Mouse (Mus musculus) liver, embryonic 13.5 days (tissue): ENCODE results near the gene Nkx2-1. TPM values are rescaled to one million over a fixed set of nuclear protein-coding genes. Genes with fewer than 3 reads are reported as not detected.

Experiments
- ATAC-seq: fragments of 200-750 bp; cut with Nextera tagmentation; 2 replicates; pipeline ENCODE4 v1.8.0; 2017; ENCODE audit warnings: low read depth, mild to moderate bottlenecking, moderate number of reproducible peaks, moderate library complexity
- DNase-seq: peaks from one replicate; pipeline ENCODE4 v3.0.0; 2022
- H3K27ac ChIP-seq: fragments of 300-500 bp; sonication (generic); 2 replicates; pipeline ENCODE4 v1.5.1; 2015; ENCODE audit warnings: moderate library complexity, mild to moderate bottlenecking, inconsistent platforms
- H3K27me3 ChIP-seq: fragments of 300-500 bp; sonication (generic); 2 replicates; pipeline ENCODE4 v1.6.1; 2015; ENCODE audit warnings: mild to moderate bottlenecking, inconsistent platforms
- H3K36me3 ChIP-seq: fragments of 300-500 bp; sonication (generic); 2 replicates; pipeline ENCODE4 v1.6.1; 2015; ENCODE audit warnings: mild to moderate bottlenecking, inconsistent platforms
- H3K4me1 ChIP-seq: fragments of 300-500 bp; sonication (generic); replicated peaks from 2 replicates; pipeline ENCODE4 v1.6.1; 2015; ENCODE audit warnings: inconsistent platforms
- H3K4me2 ChIP-seq: fragments of 300-500 bp; sonication (generic); 2 replicates; pipeline ENCODE4 v1.6.1; 2015; ENCODE audit warnings: inconsistent platforms, mild to moderate bottlenecking, moderate library complexity
- H3K4me3 ChIP-seq: fragments of 300-500 bp; sonication (generic); replicated peaks from 2 replicates; pipeline ENCODE4 v1.5.1; 2015; ENCODE audit warnings: mild to moderate bottlenecking, inconsistent platforms
- H3K9ac ChIP-seq: fragments of 300-500 bp; sonication (generic); 2 replicates; pipeline ENCODE4 v1.6.1; 2015; ENCODE audit warnings: mild to moderate bottlenecking, inconsistent platforms
- H3K9me3 ChIP-seq: fragments of 300-500 bp; sonication (generic); replicated peaks from 2 replicates; pipeline ENCODE4 v1.6.1; 2016; ENCODE audit warnings: inconsistent platforms
- WGBS: fragments of 180-500 bp; shearing (Covaris S2); methylation state at CpG from one replicate; pipeline ENCODE4 v1.1.7; 2015; ENCODE audit not compliant: insufficient replicate concordance; 5-methylcytosine and 5-hydroxymethylcytosine counted together
- polyA plus RNA-seq: library from polyadenylated mRNA; unstranded; fragments of >200 nt; fragmentation: Nextera tagmentation; extraction: Ambion mirVana; gene quantifications from 2 replicates; pipeline ENCODE4 v1.2.1, GENCODE M21; 2015

Gene Nkx2-1
- polyA plus RNA-seq, 1 experiment from 2014 or later = not detected

DNA sequence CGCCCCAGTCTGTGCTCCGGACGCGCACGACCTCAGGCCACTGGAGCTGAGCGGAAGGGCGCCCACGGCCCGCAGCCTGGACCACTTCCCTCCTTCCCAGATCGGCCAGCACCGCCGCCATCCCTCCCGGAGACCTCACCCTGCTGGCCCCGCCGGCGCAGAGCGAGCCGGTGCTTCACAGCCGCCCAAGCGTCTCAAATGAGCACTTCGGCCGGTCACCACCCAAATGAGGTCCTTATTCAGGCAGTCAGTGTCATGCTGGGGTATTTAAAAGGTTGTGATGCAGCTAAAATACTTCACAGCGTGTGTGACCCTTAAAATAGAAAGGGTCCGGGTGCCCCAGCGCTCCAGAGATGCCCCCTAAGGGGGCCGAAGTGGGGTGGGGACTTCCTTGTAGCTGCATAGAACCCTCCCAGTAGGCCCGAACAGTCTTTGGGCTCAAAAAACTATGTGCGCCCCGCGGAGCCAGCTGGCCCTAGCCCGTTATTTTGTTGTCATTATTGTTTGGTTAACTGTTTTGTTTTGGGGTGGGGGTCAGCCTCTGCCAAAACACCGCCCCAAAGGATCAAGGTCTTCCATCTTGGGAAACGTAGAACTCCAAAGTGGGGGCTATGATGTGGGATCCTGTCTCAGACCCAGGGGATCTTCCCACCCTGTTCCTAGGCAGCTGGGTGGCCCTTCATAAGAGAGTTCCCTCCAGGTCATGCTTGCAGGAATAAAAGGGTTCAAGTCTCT is 15.4 kb downstream of the Nkx2-1 start:
- Histone ChIP-seq H3K27ac (no peak overlapping the region), H3K9ac (no peak overlapping the region), H3K27me3 (peaks cover 86% of the 10 kb centered on the region), H3K4me2 (no peak overlapping the region), H3K4me1 (no peaks in the 10 kb centered on the region), H3K4me3 (no peak overlapping the region), H3K9me3 (no peaks in the 10 kb centered on the region), H3K36me3 (no peaks in the 10 kb centered on the region)
- ATAC-seq = no peak
- WGBS = 1% methylated on average over 33 of the region's 33 CpGs
- DNase-seq = no peak

DNA sequence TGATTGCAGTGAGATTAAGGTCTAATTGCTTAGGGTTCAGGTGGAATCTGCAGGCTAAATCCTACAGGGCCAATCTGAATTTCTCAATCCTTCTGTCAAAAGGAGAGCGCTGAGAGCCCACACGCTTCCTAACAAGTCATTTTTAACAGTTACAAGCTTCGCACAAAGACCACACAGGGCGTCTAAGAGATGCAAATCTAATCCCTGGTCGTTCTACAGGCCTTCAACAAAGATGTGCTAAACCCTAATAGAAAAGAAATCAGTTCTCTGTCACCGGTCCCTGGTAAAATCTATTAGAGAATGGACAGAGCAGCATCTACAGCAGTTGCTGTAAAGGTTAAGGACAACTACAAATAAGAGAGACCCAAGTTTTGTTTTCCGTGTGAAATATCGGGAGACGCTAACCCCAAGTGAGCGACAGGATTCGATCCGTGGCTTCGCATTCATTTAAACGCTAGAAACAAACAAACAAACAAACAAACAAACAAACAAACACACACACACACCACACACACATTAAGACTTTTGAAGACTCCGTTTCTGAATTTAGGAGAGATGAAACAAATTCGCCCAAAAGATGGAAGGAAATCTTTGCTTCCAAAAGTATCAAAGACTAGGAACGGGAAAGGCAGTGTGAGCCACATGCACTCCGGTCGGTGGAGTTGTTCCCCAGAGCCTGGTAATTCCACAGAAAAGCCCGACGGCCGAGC is 16.2 kb downstream of the Nkx2-1 start:
- H3K9ac ChIP-seq = no peak overlapping the region

DNA sequence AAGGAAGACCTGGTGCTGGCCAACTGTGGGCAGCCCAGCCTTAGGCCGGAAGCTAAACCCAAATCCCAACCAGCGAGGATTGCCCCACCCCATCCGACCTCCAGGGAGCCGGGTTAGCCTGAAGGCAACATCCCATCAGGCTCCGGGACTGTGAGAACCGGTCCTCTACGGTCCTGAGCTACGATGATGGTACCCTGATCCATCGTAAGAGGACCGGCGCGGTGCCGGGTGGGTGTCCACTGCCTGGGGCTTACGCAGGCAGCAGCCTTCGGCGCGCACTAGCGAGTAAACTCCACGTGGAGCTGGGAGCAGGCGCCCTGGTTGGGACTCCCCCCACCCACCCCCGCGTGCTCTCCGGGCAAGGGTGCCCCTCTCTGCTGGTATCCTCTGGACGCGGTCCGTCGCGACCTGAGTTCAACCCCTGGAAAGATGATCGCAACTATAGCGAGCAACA is 16.9 kb downstream of the Nkx2-1 start:
- no peak overlapping the region for H3K27ac ChIP-seq
- no peak overlapping the region for H3K4me2 ChIP-seq
- H3K4me3 ChIP-seq = no peak overlapping the region
- DNase-seq = no peak
- no peak overlapping the region for H3K9ac ChIP-seq
- H3K36me3 ChIP-seq = no peaks in the 10 kb centered on the region
- no peaks in the 10 kb centered on the region for H3K4me1 ChIP-seq
- H3K27me3 ChIP-seq = peaks cover 73% of the 10 kb centered on the region
- WGBS = 1% methylated on average over 30 of the region's 30 CpGs
- no peak for ATAC-seq
- H3K9me3 ChIP-seq = no peaks in the 10 kb centered on the region

More for the DNA sequence above, 16.2 kb downstream of the Nkx2-1 start:
- H3K36me3 ChIP-seq = no peaks in the 10 kb centered on the region
- no peak for DNase-seq
- WGBS = 4% methylated on average over 22 of the region's 22 CpGs
- no peak for ATAC-seq
- H3K9me3 ChIP-seq = no peaks in the 10 kb centered on the region
- no peaks in the 10 kb centered on the region for H3K4me1 ChIP-seq
- no peak overlapping the region for H3K4me2 ChIP-seq
- H3K4me3 ChIP-seq = no peak overlapping the region
- no peak overlapping the region for H3K27ac ChIP-seq
- peaks cover 79% of the 10 kb centered on the region for H3K27me3 ChIP-seq

DNA sequence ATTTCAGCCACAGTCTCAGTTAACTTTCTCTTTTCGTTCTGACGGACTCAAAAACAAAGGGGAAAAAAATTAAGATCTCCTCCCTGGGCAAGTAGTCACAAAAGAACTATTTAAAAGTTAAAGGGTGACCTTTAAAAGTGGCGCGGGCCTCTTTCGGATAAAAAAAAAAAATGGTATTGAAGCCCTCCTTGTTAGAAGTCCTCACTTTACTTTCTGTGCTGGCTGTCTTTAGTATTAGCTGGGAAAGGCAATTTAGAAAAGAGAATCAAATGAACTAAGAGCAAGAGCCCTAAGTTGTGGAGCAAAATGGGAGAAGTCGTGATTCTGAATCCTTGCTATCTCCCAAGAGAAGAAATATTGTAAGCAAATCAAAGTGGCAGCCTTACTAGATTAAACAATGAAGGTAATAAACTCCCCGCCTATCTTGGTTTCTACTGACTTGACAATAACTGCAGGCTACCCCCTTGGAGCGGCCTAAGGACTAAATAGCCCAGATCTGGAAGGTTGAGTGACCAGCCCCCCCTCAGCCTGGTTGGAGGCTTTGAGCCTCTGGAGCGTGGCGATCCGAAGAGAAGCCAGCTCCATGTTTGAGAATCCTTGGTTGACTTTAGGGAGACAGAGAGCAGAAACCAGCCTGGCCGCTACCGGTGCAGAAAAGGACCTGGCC is 17.5 kb downstream of the Nkx2-1 start:
- DNase-seq = no peak
- Histone ChIP-seq H3K4me2 (no peak overlapping the region), H3K36me3 (no peaks in the 10 kb centered on the region), H3K9ac (no peak overlapping the region), H3K4me1 (no peaks in the 10 kb centered on the region), H3K27me3 (peaks cover 67% of the 10 kb centered on the region), H3K27ac (no peak overlapping the region), H3K9me3 (no peaks in the 10 kb centered on the region), H3K4me3 (no peak overlapping the region)
- ATAC-seq = no peak
- WGBS = 18% methylated on average over 13 of the region's 13 CpGs

DNA sequence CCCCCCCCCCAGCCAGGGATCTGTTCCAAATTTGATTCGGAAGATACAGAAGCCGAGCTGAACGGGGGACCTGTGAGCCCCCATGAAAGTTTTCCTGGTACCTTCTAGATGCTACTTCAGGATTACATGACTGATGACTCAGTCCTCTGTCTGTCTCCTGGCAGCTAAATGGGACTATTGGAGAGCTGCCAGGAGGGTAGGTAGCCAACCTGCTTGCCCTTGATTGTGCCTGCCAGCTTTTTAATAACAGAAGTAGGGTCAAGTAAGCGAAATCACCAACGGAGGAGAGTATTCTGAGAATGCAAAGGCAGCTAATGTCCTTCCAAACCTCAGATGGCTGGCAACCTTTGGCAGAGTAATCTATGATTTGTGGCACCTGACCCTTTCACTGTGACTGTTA is 18.5 kb downstream of the Nkx2-1 start:
- no peak overlapping the region for H3K9ac ChIP-seq
- H3K4me3 ChIP-seq = no peak overlapping the region
- no peaks in the 10 kb centered on the region for H3K4me1 ChIP-seq
- no peak for DNase-seq
- no peak overlapping the region for H3K27ac ChIP-seq
- H3K27me3 ChIP-seq = peaks cover 57% of the 10 kb centered on the region
- H3K9me3 ChIP-seq = no peaks in the 10 kb centered on the region
- H3K36me3 ChIP-seq = no peaks in the 10 kb centered on the region
- ATAC-seq = no peak
- WGBS = 61% methylated on average over 5 of the region's 5 CpGs
- no peak overlapping the region for H3K4me2 ChIP-seq

DNA sequence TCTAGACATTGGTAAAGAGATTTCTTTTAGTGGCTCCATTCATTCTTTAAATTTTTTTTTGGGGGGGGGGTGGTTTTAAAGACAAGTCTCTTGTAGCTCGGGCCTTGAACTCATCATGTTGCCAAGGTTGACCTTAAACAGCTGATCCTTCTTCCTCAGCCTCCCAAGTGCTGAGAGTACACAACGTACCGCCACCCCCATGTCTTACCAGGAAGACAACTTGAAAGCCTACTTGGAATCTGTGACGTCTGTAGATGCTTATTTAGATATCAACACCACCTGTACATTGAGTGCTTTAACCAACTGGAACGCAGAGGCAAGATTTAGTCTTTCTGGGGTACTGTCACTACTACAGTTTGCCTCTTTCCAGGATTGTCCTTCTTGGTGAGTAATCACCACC is 21.9 kb downstream of the Nkx2-1 start:
- Histone ChIP-seq H3K4me3 (no peak overlapping the region), H3K36me3 (no peaks in the 10 kb centered on the region), H3K4me2 (no peak overlapping the region), H3K27ac (no peak overlapping the region), H3K4me1 (no peaks in the 10 kb centered on the region), H3K9ac (no peak overlapping the region), H3K27me3 (peaks cover 26% of the 10 kb centered on the region), H3K9me3 (no peaks in the 10 kb centered on the region)
- ATAC-seq (no peak), DNase-seq (no peak)
- WGBS = 67% methylated on average over 5 of the region's 5 CpGs

DNA sequence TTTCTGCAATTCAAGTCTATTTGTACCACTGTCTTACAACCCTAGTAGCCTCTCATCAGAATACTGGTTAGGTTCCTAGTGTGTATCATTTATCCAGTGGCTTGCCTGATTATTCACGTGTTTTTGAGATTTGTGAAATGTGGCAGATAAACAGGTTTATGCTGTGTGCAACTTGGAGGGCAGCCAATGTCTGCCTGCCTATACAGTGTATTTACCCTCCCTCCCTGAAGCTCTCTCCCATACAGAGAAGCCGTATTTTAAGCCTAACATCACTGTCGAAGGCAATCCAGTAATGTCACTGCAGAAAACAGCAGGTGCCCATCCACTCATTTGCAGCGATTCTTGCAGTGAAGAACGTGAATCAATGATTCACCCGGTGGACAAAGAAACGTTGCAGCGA is 28.3 kb downstream of the Nkx2-1 start:
- Histone ChIP-seq H3K9ac (no peak overlapping the region), H3K4me2 (no peak overlapping the region), H3K27me3 (peaks cover 2% of the 10 kb centered on the region; the same call in 1 of the 2 replicates), H3K4me3 (no peak overlapping the region), H3K4me1 (no peaks in the 10 kb centered on the region), H3K9me3 (no peaks in the 10 kb centered on the region), H3K27ac (no peak overlapping the region), H3K36me3 (no peaks in the 10 kb centered on the region)
- 39% methylated on average over 8 of the region's 8 CpGs for WGBS
- DNase-seq (no peak), ATAC-seq (no peak)

DNA sequence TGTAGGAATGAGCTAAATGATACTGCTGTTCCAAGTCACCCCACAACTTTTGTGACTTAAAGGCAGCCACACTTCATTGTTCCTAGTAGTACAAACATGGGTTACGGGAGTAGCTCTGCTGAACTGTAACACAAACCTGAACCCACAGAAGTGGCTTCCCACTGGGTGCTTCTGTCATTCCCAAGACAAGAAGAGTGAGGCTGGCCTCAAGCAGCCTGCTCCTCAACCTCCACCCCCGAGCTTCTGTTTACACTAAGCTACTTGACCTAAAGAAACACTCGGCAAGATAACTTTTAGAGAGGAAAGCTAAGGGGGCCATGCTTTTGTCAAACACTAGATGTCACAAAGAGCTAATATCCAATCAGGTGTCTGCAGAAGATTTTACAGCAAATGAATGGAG is 49.7 kb downstream of the Nkx2-1 start:
- H3K9ac ChIP-seq = no peak overlapping the region
- no peak overlapping the region for H3K27ac ChIP-seq
- no peaks in the 10 kb centered on the region for H3K4me1 ChIP-seq
- no peak overlapping the region for H3K4me3 ChIP-seq
- no peak for DNase-seq
- WGBS = 22% methylated on average over 3 of the region's 3 CpGs
- no peak for ATAC-seq
- no peaks in the 10 kb centered on the region for H3K9me3 ChIP-seq
- H3K4me2 ChIP-seq = no peak overlapping the region
- H3K36me3 ChIP-seq = no peaks in the 10 kb centered on the region
- no peaks in the 10 kb centered on the region for H3K27me3 ChIP-seq

DNA sequence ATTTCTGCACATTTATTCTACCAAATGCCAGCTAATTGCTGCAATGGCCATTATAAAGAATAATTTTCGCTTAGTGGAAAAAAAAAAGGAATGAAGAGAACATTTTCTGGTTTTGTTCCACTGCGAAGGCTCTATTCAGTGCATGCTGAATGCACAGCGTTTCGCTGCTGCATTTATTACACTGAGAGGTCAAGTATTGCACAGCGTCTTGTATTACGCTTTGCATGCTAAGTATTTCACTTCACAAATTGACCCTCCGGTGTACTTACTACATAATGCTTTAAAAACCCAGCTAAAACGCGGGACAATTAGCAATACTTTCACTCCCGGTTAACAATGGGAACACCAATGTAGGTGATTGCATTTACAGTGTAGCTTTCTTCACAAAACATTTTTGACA is 54.1 kb downstream of the Nkx2-1 start:
- 73% methylated on average over 10 of the region's 10 CpGs for WGBS
- H3K9ac ChIP-seq = no peak overlapping the region
- no peaks in the 10 kb centered on the region for H3K9me3 ChIP-seq
- no peaks in the 10 kb centered on the region for H3K36me3 ChIP-seq
- H3K27me3 ChIP-seq = no peaks in the 10 kb centered on the region
- no peak overlapping the region for H3K4me3 ChIP-seq
- H3K4me2 ChIP-seq = no peak overlapping the region
- ATAC-seq = no peak
- no peak overlapping the region for H3K27ac ChIP-seq
- H3K4me1 ChIP-seq = no peaks in the 10 kb centered on the region
- DNase-seq = no peak
